Mouse (Mus musculus): Measurements from ENCODE around the gene 9130008F23Rik. TPM values are rescaled to one million over a fixed set of nuclear protein-coding genes. Genes with fewer than 3 reads are reported as not detected.

The 9130008F23Rik gene
- total and polyA plus RNA-seq, 2 experiments from 2014 or later: 1.3 to 2.2 TPM

DNA sequence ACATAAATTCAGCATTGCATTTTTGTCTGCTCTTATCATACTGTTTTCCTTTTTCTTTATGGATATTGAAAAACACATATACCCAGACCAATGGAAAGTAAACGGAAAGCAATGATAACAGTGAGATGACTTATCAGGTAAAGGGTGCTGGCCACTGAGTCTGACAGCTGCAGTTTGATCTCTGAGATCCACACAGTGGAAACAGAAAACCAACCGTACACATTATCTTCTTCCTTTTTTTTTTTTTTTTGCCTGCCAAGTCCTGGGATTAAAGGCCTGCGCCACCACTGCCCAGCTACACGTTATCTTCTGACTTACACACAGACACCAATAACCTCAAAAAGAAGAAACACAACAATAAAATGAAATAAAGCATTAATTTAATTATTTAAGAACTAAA, 23.0 kb upstream of the 9130008F23Rik start:
- Histone ChIP-seq H3K36me3 (ENCODE audit: insufficient read depth, low read length) (peaks cover 5% of the 10 kb centered on the region; the same call in 1 of the 2 replicates), H3K4me3 (ENCODE audit: low read depth, low read length) (no peak overlapping the region), H3K27me3 (ENCODE audit: insufficient read depth, low read length) (no peaks in the 10 kb centered on the region), H3K4me2 (ENCODE audit: low read depth, low read length, poor library complexity, severe bottlenecking) (no peak overlapping the region), H3K4me1 (ENCODE audit: insufficient read depth, low read length) (peaks cover 2% of the 10 kb centered on the region; the same call in 1 of the 2 replicates), H3K27ac (ENCODE audit: low read depth, low read length) (no peak overlapping the region), H3K9ac (replicated peaks; ENCODE audit: low read length, poor library complexity, severe bottlenecking) (no peak overlapping the region), H3K9me3 (ENCODE audit: low read length) (no peaks in the 10 kb centered on the region)
- 67% methylated on average over 4 of the region's 4 CpGs for WGBS
- TF ChIP-seq CTCF (IDR thresholded peaks at IDR 0.05): no peak
- DNase-seq (ENCODE audit: low spot score) (no peak), ATAC-seq (ENCODE audit: low FRiP score) (no peak)

GRCm38 (mm10) chr17:40899783-40900363, 19.5 kb upstream of the 9130008F23Rik start:
- ATAC-seq (ENCODE audit: low FRiP score) (no peak), DNase-seq (ENCODE audit: low spot score) (no peak)
- Histone ChIP-seq H3K9me3 (ENCODE audit: low read length) (no peaks in the 10 kb centered on the region), H3K4me1 (ENCODE audit: insufficient read depth, low read length) (peaks cover 2% of the 10 kb centered on the region; the same call in 1 of the 2 replicates), H3K27me3 (ENCODE audit: insufficient read depth, low read length) (no peaks in the 10 kb centered on the region), H3K9ac (replicated peaks; ENCODE audit: low read length, poor library complexity, severe bottlenecking) (no peak overlapping the region), H3K36me3 (ENCODE audit: insufficient read depth, low read length) (peaks cover 5% of the 10 kb centered on the region; the same call in 1 of the 2 replicates), H3K27ac (ENCODE audit: low read depth, low read length) (no peak overlapping the region), H3K4me2 (ENCODE audit: low read depth, low read length, poor library complexity, severe bottlenecking) (no peak overlapping the region), H3K4me3 (ENCODE audit: low read depth, low read length) (no peak overlapping the region)
- TF ChIP-seq CTCF (IDR thresholded peaks at IDR 0.05): no peak
- 36% methylated on average over 4 of the region's 4 CpGs for WGBS

DNA sequence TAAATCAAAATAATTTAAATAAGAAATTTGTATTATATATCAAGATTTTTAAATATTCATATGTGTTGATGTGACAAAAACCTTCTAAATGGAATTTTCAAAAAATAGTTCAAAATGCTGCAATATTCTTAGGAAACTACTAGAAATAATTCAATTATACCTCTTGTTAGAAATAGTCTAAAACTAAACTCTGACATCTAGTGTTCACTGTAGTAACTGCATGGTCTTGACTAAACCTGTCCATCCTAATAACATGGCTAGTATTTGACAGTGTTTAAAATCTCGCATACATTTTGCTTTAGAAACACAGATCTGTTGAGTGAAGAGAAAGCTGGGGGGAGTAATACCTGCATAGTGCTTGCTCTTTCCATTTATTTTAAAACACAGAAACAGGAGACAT, 16.5 kb upstream of the 9130008F23Rik start:
- no peaks in the 10 kb centered on the region for H3K9me3 ChIP-seq (ENCODE audit: low read length)
- H3K4me1 ChIP-seq (ENCODE audit: insufficient read depth, low read length): no peaks in the 10 kb centered on the region
- peak; percentile 76 for TF ChIP-seq CTCF (IDR thresholded peaks at IDR 0.05)
- no peak overlapping the region for H3K4me2 ChIP-seq (ENCODE audit: low read depth, low read length, poor library complexity, severe bottlenecking)
- H3K4me3 ChIP-seq (ENCODE audit: low read depth, low read length): no peak overlapping the region
- ATAC-seq (ENCODE audit: low FRiP score) (no peak), DNase-seq (ENCODE audit: low spot score) (peak; percentile 67)
- H3K9ac ChIP-seq (replicated peaks; ENCODE audit: low read length, poor library complexity, severe bottlenecking): no peak overlapping the region
- WGBS: 49% methylated on average over 1 of the region's 1 CpGs
- H3K27me3 ChIP-seq (ENCODE audit: insufficient read depth, low read length): no peaks in the 10 kb centered on the region
- peaks cover 5% of the 10 kb centered on the region; the same call in 1 of the 2 replicates for H3K36me3 ChIP-seq (ENCODE audit: insufficient read depth, low read length)
- H3K27ac ChIP-seq (ENCODE audit: low read depth, low read length): no peak overlapping the region

DNA sequence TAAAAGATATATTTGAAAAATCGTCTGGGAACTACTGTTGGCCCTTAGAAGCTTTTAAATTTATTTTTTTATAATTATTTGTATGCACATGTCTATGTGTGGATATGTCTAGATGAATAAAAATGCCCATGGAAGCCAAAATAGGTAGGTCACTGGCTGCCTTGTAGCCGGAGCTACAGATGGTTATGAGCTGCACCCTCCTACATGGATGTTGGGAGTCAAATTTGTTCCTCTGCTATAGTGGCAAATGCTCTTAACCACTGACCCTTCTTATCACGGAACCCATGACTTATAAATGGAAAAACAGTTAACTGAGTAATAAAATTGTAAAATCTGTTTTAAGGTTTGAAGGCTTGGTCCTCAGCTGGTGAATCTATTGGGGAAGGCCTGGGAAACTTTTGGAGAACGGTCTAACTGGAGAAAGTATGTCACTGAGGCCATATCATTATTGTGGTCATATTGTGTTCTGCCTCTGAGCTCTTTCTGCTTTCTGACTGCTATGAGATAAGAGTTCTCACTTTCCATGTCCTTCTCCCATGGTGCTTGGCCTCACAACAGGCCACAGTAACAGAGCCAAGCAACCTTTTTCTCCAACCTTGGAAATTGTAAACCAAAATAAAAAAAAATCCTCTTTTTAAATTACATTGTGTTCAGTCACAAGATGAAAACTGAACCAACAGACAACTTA, 7.6 kb upstream of the 9130008F23Rik start:
- Histone ChIP-seq H3K27me3 (ENCODE audit: insufficient read depth, low read length) (no peaks in the 10 kb centered on the region), H3K4me2 (ENCODE audit: low read depth, low read length, poor library complexity, severe bottlenecking) (no peak overlapping the region), H3K4me3 (ENCODE audit: low read depth, low read length) (no peak overlapping the region), H3K36me3 (ENCODE audit: insufficient read depth, low read length) (no peaks in the 10 kb centered on the region), H3K9ac (replicated peaks; ENCODE audit: low read length, poor library complexity, severe bottlenecking) (no peak overlapping the region), H3K27ac (ENCODE audit: low read depth, low read length) (no peak overlapping the region), H3K9me3 (ENCODE audit: low read length) (no peaks in the 10 kb centered on the region), H3K4me1 (ENCODE audit: insufficient read depth, low read length) (no peaks in the 10 kb centered on the region)
- TF ChIP-seq CTCF (IDR thresholded peaks at IDR 0.05): no peak
- no peak for ATAC-seq (ENCODE audit: low FRiP score)
- WGBS: 79% methylated on average over 4 of the region's 4 CpGs
- DNase-seq (ENCODE audit: low spot score): no peak

- no peak for TF ChIP-seq CTCF (IDR thresholded peaks at IDR 0.05)
- Histone ChIP-seq H3K27me3 (ENCODE audit: insufficient read depth, low read length) (no peaks in the 10 kb centered on the region), H3K36me3 (ENCODE audit: insufficient read depth, low read length) (no peaks in the 10 kb centered on the region), H3K4me1 (ENCODE audit: insufficient read depth, low read length) (no peaks in the 10 kb centered on the region), H3K4me2 (ENCODE audit: low read depth, low read length, poor library complexity, severe bottlenecking) (no peak overlapping the region), H3K27ac (ENCODE audit: low read depth, low read length) (no peak overlapping the region), H3K4me3 (ENCODE audit: low read depth, low read length) (no peak overlapping the region), H3K9ac (replicated peaks; ENCODE audit: low read length, poor library complexity, severe bottlenecking) (no peak overlapping the region), H3K9me3 (ENCODE audit: low read length) (no peaks in the 10 kb centered on the region)
- 83% methylated on average over 4 of the region's 4 CpGs for WGBS
- DNase-seq (ENCODE audit: low spot score): no peak
- no peak for ATAC-seq (ENCODE audit: low FRiP score)
Measured at GRCm38 (mm10) chr17:40885155-40885554, 4.8 kb upstream of the 9130008F23Rik start.

DNA sequence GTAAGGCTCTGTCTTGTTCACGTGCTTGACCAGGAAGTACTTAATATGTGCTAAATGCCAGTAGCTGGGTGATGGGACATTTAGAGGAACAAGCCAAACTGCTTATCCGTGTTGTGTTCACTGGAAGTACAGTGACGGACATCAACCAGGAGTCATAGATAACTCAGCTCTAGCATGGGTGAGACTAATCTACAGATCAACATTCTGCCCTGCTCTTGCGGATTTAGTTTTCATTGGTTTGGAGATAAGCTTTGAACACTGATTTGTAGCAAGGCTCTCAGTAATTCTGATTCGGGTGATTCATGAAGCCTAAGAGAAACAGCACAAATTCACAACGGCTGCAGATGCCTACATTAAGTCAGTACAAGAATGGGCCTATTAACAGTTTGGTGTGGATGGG, 1.8 kb upstream of the 9130008F23Rik start:
- TF ChIP-seq CTCF (IDR thresholded peaks at IDR 0.05): no peak
- no peak overlapping the region for H3K9ac ChIP-seq (replicated peaks; ENCODE audit: low read length, poor library complexity, severe bottlenecking)
- H3K4me3 ChIP-seq (ENCODE audit: low read depth, low read length): no peak overlapping the region
- no peaks in the 10 kb centered on the region for H3K36me3 ChIP-seq (ENCODE audit: insufficient read depth, low read length)
- WGBS: 90% methylated on average over 6 of the region's 6 CpGs
- no peaks in the 10 kb centered on the region for H3K27me3 ChIP-seq (ENCODE audit: insufficient read depth, low read length)
- ATAC-seq (ENCODE audit: low FRiP score) (no peak), DNase-seq (ENCODE audit: low spot score) (no peak)
- no peaks in the 10 kb centered on the region for H3K9me3 ChIP-seq (ENCODE audit: low read length)
- H3K27ac ChIP-seq (ENCODE audit: low read depth, low read length): no peak overlapping the region
- no peaks in the 10 kb centered on the region for H3K4me1 ChIP-seq (ENCODE audit: insufficient read depth, low read length)
- H3K4me2 ChIP-seq (ENCODE audit: low read depth, low read length, poor library complexity, severe bottlenecking): no peak overlapping the region
